ENCODE assay signal across 9 mouse cellular contexts in genomic region chr9:118453427-118453826, GRCm38 (mm10). TPM values are rescaled to one million over a fixed set of nuclear protein-coding genes. Genes with fewer than 3 reads are reported as not detected.
DNase-seq lines count a peak whose midpoint lies in the region; ATAC-seq and TF ChIP-seq lines count a peak whose summit lies in the region.
"Had no signal": no experiment of that assay in that cellular context is flagged by ENCODE, and none has a peak within 500 bp of the region (broad histone marks: within the 10 kb centered on the region; RNA-seq: fewer than 3 reads in every experiment).

No protein-coding gene starts in this region.

- H3K4me2 ChIP-seq in kidney, embryonic 16.5 days (replicated peaks; ENCODE audit: low read depth, low read length), result peak overlapping the region; percentile 35
- H3K4me2 ChIP-seq in embryonic facial prominence, embryonic 14.5 days (ENCODE audit: low read depth, low read length), result peak overlapping the region; percentile 23; the same call in 1 of the 2 replicates
- peak overlapping the region; percentile 38 for H3K4me2 ChIP-seq in liver, postnatal 0 days (ENCODE audit: low read depth, low read length)

- no peak overlapping the region for H3K27ac ChIP-seq in kidney, embryonic 16.5 days (ENCODE audit: low read length)
- no peak overlapping the region for H3K27ac ChIP-seq in embryonic facial prominence, embryonic 14.5 days (replicated peaks; ENCODE audit: low read depth, low read length)
- H3K27ac ChIP-seq in liver, postnatal 0 days (ENCODE audit: low read depth), result no peak overlapping the region

- 47% methylated on average over 9 of the region's 9 CpGs for WGBS in kidney, embryonic 16.5 days
- WGBS in embryonic facial prominence, embryonic 14.5 days, result 43% methylated on average over 9 of the region's 9 CpGs
- WGBS in liver, postnatal 0 days (ENCODE audit: insufficient replicate concordance), result 53% methylated on average over 9 of the region's 9 CpGs

- H3K4me3 ChIP-seq in kidney, embryonic 16.5 days (ENCODE audit: low read length), result peak overlapping the region; percentile 34
- H3K4me3 ChIP-seq in embryonic facial prominence, embryonic 14.5 days (ENCODE audit: low read depth, low read length), result peak overlapping the region; percentile 18; the same call in 1 of the 2 replicates
- peak overlapping the region; percentile 24; the same call in 1 of the 2 replicates for H3K4me3 ChIP-seq in liver, postnatal 0 days (ENCODE audit: low read depth, low read length)

- H3K27me3 ChIP-seq in kidney, embryonic 16.5 days (ENCODE audit: insufficient read depth, low read length), result peaks cover 2% of the 10 kb centered on the region; the same call in 1 of the 2 replicates
- H3K27me3 ChIP-seq in embryonic facial prominence, embryonic 14.5 days (replicated peaks; ENCODE audit: control insufficient read depth, insufficient read depth, low read length), result no peaks in the 10 kb centered on the region
- no peaks in the 10 kb centered on the region for H3K27me3 ChIP-seq in liver, postnatal 0 days (ENCODE audit: insufficient read depth, low read length)

- DNase-seq in cerebellum, postnatal 14 days, result peak; percentile 29 to 52
- DNase-seq in cerebellum, adult 11 months, result no peak
- no peak for DNase-seq in kidney, postnatal 14 days
- no peak for DNase-seq in embryonic facial prominence, embryonic 14.5 days (ENCODE audit: low spot score)
- no peak for DNase-seq in liver, postnatal 0 days
- DNase-seq in layer of hippocampus, adult 9-10 months (ENCODE audit: low spot score), result no peak
- no peak for DNase-seq in gastrocnemius, postnatal 14 days
- DNase-seq: adrenal gland, postnatal 25 days had no signal

- no peak for TF ChIP-seq CTCF in liver, postnatal 0 days (IDR thresholded peaks at IDR 0.05; ENCODE audit: low read depth)

- 0 out of 2 replicates have a peak overlapping the region, but pooled peaks have one; percentile 16 for H3K9ac ChIP-seq in kidney, embryonic 16.5 days (replicated peaks; ENCODE audit: low read length)
- H3K9ac ChIP-seq in embryonic facial prominence, embryonic 14.5 days (ENCODE audit: low read depth, low read length), result no peak overlapping the region
- H3K9ac ChIP-seq in liver, postnatal 0 days (replicated peaks), result no peak overlapping the region

- no peaks in the 10 kb centered on the region for H3K36me3 ChIP-seq in kidney, embryonic 16.5 days (ENCODE audit: insufficient read depth, low read length)
- H3K36me3 ChIP-seq in embryonic facial prominence, embryonic 14.5 days (ENCODE audit: control insufficient read depth, insufficient read depth, low read length), result no peaks in the 10 kb centered on the region
- H3K36me3 ChIP-seq in liver, postnatal 0 days (replicated peaks; ENCODE audit: insufficient read depth, low read length), result no peaks in the 10 kb centered on the region

- no peak for ATAC-seq in kidney, embryonic 16.5 days (ENCODE audit: low FRiP score, low TSS enrichment)
- ATAC-seq in embryonic facial prominence, embryonic 14.5 days (ENCODE audit: low read depth), result no peak
- ATAC-seq in liver, postnatal 0 days, result no peak

- H3K9me3 ChIP-seq in kidney, embryonic 16.5 days (ENCODE audit: low read length), result no peaks in the 10 kb centered on the region
- H3K9me3 ChIP-seq in embryonic facial prominence, embryonic 14.5 days (ENCODE audit: control insufficient read depth, low read length), result no peaks in the 10 kb centered on the region
- no peaks in the 10 kb centered on the region for H3K9me3 ChIP-seq in liver, postnatal 0 days (ENCODE audit: low read length)

- no peaks in the 10 kb centered on the region for H3K4me1 ChIP-seq in kidney, embryonic 16.5 days (ENCODE audit: insufficient read depth, low read length)
- H3K4me1 ChIP-seq in embryonic facial prominence, embryonic 14.5 days (ENCODE audit: control insufficient read depth, insufficient read depth, low read length), result no peaks in the 10 kb centered on the region
- H3K4me1 ChIP-seq in liver, postnatal 0 days (ENCODE audit: insufficient read depth), result no peaks in the 10 kb centered on the region

- intact Hi-C loops in gastrocnemius, postnatal 14 days (cut with DNase I; ENCODE audit: low total_unique reads), result no loop called here

- no peak for TF ChIP-seq EP300 in liver, postnatal 0 days (IDR thresholded peaks at IDR 0.05; ENCODE audit: low read depth)

RNA-seq across cellular contexts. Expression of gene Eomes, which starts 24.6 kb away (rescaled TPM):
- 0.06 TPM in 1 of 2 replicates, not detected in the other for polyA plus RNA-seq in kidney, embryonic 16.5 days (2015; fragmentation: Nextera tagmentation; extraction: Ambion mirVana)
- 0.07 and 0.08 TPM in 2 replicates for polyA plus RNA-seq in embryonic facial prominence, embryonic 14.5 days (2014; fragmentation: Nextera tagmentation; extraction: Ambion mirVana)
- not detected in 2 replicates for polyA plus RNA-seq in liver, postnatal 0 days (2015; fragmentation: Nextera tagmentation; extraction: Ambion mirVana)
- total RNA-seq in gastrocnemius, postnatal 14 days (2021), result not detected

RNA-seq across cellular contexts. Expression of gene Golga4, which starts 52.6 kb away (rescaled TPM):
- polyA plus RNA-seq in kidney, embryonic 16.5 days (2015; fragmentation: Nextera tagmentation; extraction: Ambion mirVana), result 55.1 and 63.6 TPM in 2 replicates
- polyA plus RNA-seq in embryonic facial prominence, embryonic 14.5 days (2014; fragmentation: Nextera tagmentation; extraction: Ambion mirVana), result 48.5 and 52.2 TPM in 2 replicates
- 12.5 and 13.9 TPM in 2 replicates for polyA plus RNA-seq in liver, postnatal 0 days (2015; fragmentation: Nextera tagmentation; extraction: Ambion mirVana)
- total RNA-seq in gastrocnemius, postnatal 14 days (2021), result 100 to 1,000 TPM; 157 TPM

Comparison
In these comparisons a context has a peak if more than half of its experiments do, and no peak if none do; other contexts are left out.
1. DNase-seq: peak in cerebellum, postnatal 14 days (2 of 2); none in cerebellum, adult 11 months (single experiment), kidney, postnatal 14 days (single experiment), embryonic facial prominence, embryonic 14.5 days (single experiment), liver, postnatal 0 days (single experiment), layer of hippocampus, adult 9-10 months (single experiment) and gastrocnemius, postnatal 14 days (single experiment).
2. Peak in every context shown above with its lines, with median percentiles within 50 percentile points of each other: H3K4me2 ChIP-seq and H3K4me3 ChIP-seq.